Mouse (Mus musculus) heart, postnatal 0 days (tissue): ENCODE results near the gene Nos1ap.

Source experiments
- CTCF ChIP-seq: IDR thresholded peaks from 2 replicates; pipeline ENCODE4 v1.5.1; 2016; ENCODE audit warnings: antibody characterized with exemption, control low read depth, low read depth
- EP300 ChIP-seq: IDR thresholded peaks from 2 replicates; pipeline ENCODE4 v1.6.1; 2016; ENCODE audit warnings: antibody characterized with exemption, low read depth

GRCm38 (mm10) chr1:170381457-170381856 is 208.2 kb downstream of the Nos1ap start:
- TF ChIP-seq CTCF (no peak), EP300 (no peak)
